Mouse (Mus musculus) stomach, embryonic 14.5 days (tissue): ENCODE results near the gene A4galt. TPM values are rescaled to one million over a fixed set of nuclear protein-coding genes. Genes with fewer than 3 reads are reported as not detected.

Experiments used
- ATAC-seq: fragments of 200-750 bp; cut with Nextera tagmentation; 2 replicates; pipeline ENCODE4 v1.8.0; 2017; ENCODE audit warnings: low read depth, moderate TSS enrichment; ENCODE audit not compliant: insufficient number of reproducible peaks, insufficient read depth, low FRiP score
- H3K27ac ChIP-seq: fragments of 300-500 bp; sonication (generic); 2 replicates; pipeline ENCODE4 v1.5.1; 2014; ENCODE audit warnings: mild to moderate bottlenecking, low read length, moderate library complexity, mixed read lengths
- H3K27me3 ChIP-seq: fragments of 300-500 bp; sonication (generic); 2 replicates; pipeline ENCODE4 v1.6.1; 2014; ENCODE audit warnings: low read length, control low read depth, mixed read lengths; ENCODE audit not compliant: control insufficient read depth, insufficient read depth
- H3K36me3 ChIP-seq: fragments of 300-500 bp; sonication (generic); 2 replicates; pipeline ENCODE4 v1.6.1; 2014; ENCODE audit warnings: mild to moderate bottlenecking, control low read depth, low read length, moderate library complexity, mixed read lengths; ENCODE audit not compliant: control insufficient read depth, insufficient read depth
- H3K4me1 ChIP-seq: fragments of 300-500 bp; sonication (generic); 2 replicates; pipeline ENCODE4 v1.6.1; 2014; ENCODE audit warnings: low read length, control low read depth, mixed read lengths; ENCODE audit not compliant: control insufficient read depth, insufficient read depth
- H3K4me2 ChIP-seq: fragments of 300-500 bp; sonication (generic); replicated peaks from 2 replicates; pipeline ENCODE4 v1.6.1; 2014; ENCODE audit warnings: low read depth, low read length, control low read depth
- H3K4me3 ChIP-seq: fragments of 300-500 bp; sonication (generic); 2 replicates; pipeline ENCODE4 v1.5.1; 2014; ENCODE audit warnings: low read depth, low read length, control low read depth
- H3K9ac ChIP-seq: fragments of 300-500 bp; sonication (generic); replicated peaks from 2 replicates; pipeline ENCODE4 v1.6.1; 2014; ENCODE audit warnings: low read depth, mild to moderate bottlenecking, control low read depth, low read length, moderate library complexity, mixed read lengths
- H3K9me3 ChIP-seq: fragments of 300-500 bp; sonication (generic); 2 replicates; pipeline ENCODE4 v1.6.1; 2016; ENCODE audit warnings: low read depth, low read length, control low read depth; ENCODE audit not compliant: control insufficient read depth
- WGBS: fragments of 180-500 bp; shearing (Covaris S2); extraction: QIAGEN DNeasy Blood & Tissue Kit; methylation state at CpG from one replicate; pipeline ENCODE4 v1.1.7; 2014; 5-methylcytosine and 5-hydroxymethylcytosine counted together
- polyA plus RNA-seq: library from polyadenylated mRNA; unstranded; fragments of >200 nt; fragmentation: Nextera tagmentation; extraction: Ambion mirVana; gene quantifications from 2 replicates; pipeline ENCODE4 v1.2.1, GENCODE M21; 2014

The A4galt gene
- 9.6 and 13.4 TPM in 2 replicates for polyA plus RNA-seq

GRCm38 (mm10) chr15:83251176-83252004 is at the start of gene A4galt:
A4galt (minus strand) TSS chr15:83251774.
- H3K27me3 ChIP-seq = 0 out of 2 replicates have a peak, but pooled peaks cover 9% of the 10 kb centered on the region
- 2% methylated on average over 66 of the region's 66 CpGs for WGBS
- ATAC-seq = peak; percentile 51; the same call in 1 of the 2 replicates
- H3K4me3 ChIP-seq = peak within 1 kb of the TSS; percentile 63
- no peak within 1 kb of the TSS for H3K27ac ChIP-seq
- H3K4me2 ChIP-seq = peak within 1 kb of the TSS; percentile 98
- H3K9me3 ChIP-seq = 0 out of 2 replicates have a peak, but pooled peaks cover 2% of the 10 kb centered on the region
- no peaks in the 10 kb centered on the region for H3K36me3 ChIP-seq
- 0 out of 2 replicates have a peak, but pooled peaks cover 3% of the 10 kb centered on the region for H3K4me1 ChIP-seq
- peak within 1 kb of the TSS; percentile 63 for H3K9ac ChIP-seq

GRCm38 (mm10) chr15:83299916-83300582 is 48.5 kb upstream of the A4galt start:
- H3K9ac ChIP-seq = no peak overlapping the region
- no peak overlapping the region for H3K27ac ChIP-seq
- peaks cover 29% of the 10 kb centered on the region for H3K36me3 ChIP-seq
- WGBS = 51% methylated on average over 10 of the region's 10 CpGs
- peaks cover 19% of the 10 kb centered on the region for H3K4me1 ChIP-seq
- H3K4me3 ChIP-seq = no peak overlapping the region
- H3K9me3 ChIP-seq = no peaks in the 10 kb centered on the region
- H3K27me3 ChIP-seq = no peaks in the 10 kb centered on the region
- ATAC-seq = no peak
- no peak overlapping the region for H3K4me2 ChIP-seq

GRCm38 (mm10) chr15:83299450-83299849 is 47.9 kb upstream of the A4galt start:
- no peak for ATAC-seq
- WGBS = 90% methylated on average over 7 of the region's 7 CpGs
- no peak overlapping the region for H3K9ac ChIP-seq

GRCm38 (mm10) chr15:83298810-83299209 is 47.2 kb upstream of the A4galt start:
- H3K9me3 ChIP-seq = no peaks in the 10 kb centered on the region
- H3K36me3 ChIP-seq = peaks cover 22% of the 10 kb centered on the region
- WGBS = 93% methylated on average over 2 of the region's 2 CpGs
- ATAC-seq = no peak
- no peak overlapping the region for H3K27ac ChIP-seq
- no peaks in the 10 kb centered on the region for H3K27me3 ChIP-seq
- H3K4me1 ChIP-seq = peaks cover 19% of the 10 kb centered on the region
- H3K4me3 ChIP-seq = no peak overlapping the region
- H3K9ac ChIP-seq = no peak overlapping the region
- H3K4me2 ChIP-seq = no peak overlapping the region

More at GRCm38 (mm10) chr15:83299450-83299849, 47.9 kb upstream of the A4galt start:
- Histone ChIP-seq H3K4me2 (no peak overlapping the region), H3K36me3 (peaks cover 26% of the 10 kb centered on the region), H3K27me3 (no peaks in the 10 kb centered on the region), H3K27ac (no peak overlapping the region), H3K4me3 (no peak overlapping the region), H3K4me1 (peaks cover 21% of the 10 kb centered on the region), H3K9me3 (no peaks in the 10 kb centered on the region)

- no peak overlapping the region for H3K27ac ChIP-seq
- WGBS = 81% methylated on average over 8 of the region's 8 CpGs
- H3K4me2 ChIP-seq = no peak overlapping the region
- H3K4me3 ChIP-seq = no peak overlapping the region
- H3K27me3 ChIP-seq = no peaks in the 10 kb centered on the region
- H3K36me3 ChIP-seq = peaks cover 22% of the 10 kb centered on the region
- H3K4me1 ChIP-seq = peaks cover 18% of the 10 kb centered on the region; the same call in 1 of the 2 replicates
- H3K9me3 ChIP-seq = no peaks in the 10 kb centered on the region
- ATAC-seq = no peak
- H3K9ac ChIP-seq = no peak overlapping the region
Measured at GRCm38 (mm10) chr15:83298313-83298712, 46.7 kb upstream of the A4galt start.

GRCm38 (mm10) chr15:83296771-83297311 is 45.3 kb upstream of the A4galt start:
- Histone ChIP-seq H3K4me3 (no peak overlapping the region), H3K9me3 (no peaks in the 10 kb centered on the region), H3K36me3 (peaks cover 12% of the 10 kb centered on the region), H3K9ac (no peak overlapping the region), H3K27ac (no peak overlapping the region), H3K4me2 (no peak overlapping the region), H3K4me1 (peaks cover 18% of the 10 kb centered on the region; the same call in 1 of the 2 replicates), H3K27me3 (no peaks in the 10 kb centered on the region)
- WGBS = 45% methylated on average over 7 of the region's 8 CpGs
- peak; percentile 47; the same call in 1 of the 2 replicates for ATAC-seq

GRCm38 (mm10) chr15:83296050-83296449 is 44.5 kb upstream of the A4galt start:
- Histone ChIP-seq H3K4me3 (no peak overlapping the region), H3K9me3 (no peaks in the 10 kb centered on the region), H3K9ac (no peak overlapping the region), H3K4me1 (peaks cover 18% of the 10 kb centered on the region; the same call in 1 of the 2 replicates), H3K4me2 (no peak overlapping the region), H3K36me3 (peaks cover 10% of the 10 kb centered on the region), H3K27ac (no peak overlapping the region), H3K27me3 (no peaks in the 10 kb centered on the region)
- WGBS = 90% methylated on average over 4 of the region's 4 CpGs
- ATAC-seq = no peak

- Histone ChIP-seq H3K36me3 (peaks cover 3% of the 10 kb centered on the region), H3K9ac (no peak overlapping the region), H3K9me3 (no peaks in the 10 kb centered on the region), H3K27ac (no peak overlapping the region), H3K27me3 (no peaks in the 10 kb centered on the region), H3K4me1 (peaks cover 15% of the 10 kb centered on the region; the same call in 1 of the 2 replicates), H3K4me2 (no peak overlapping the region), H3K4me3 (no peak overlapping the region)
- ATAC-seq = no peak
- 82% methylated on average over 3 of the region's 3 CpGs for WGBS
Measured at GRCm38 (mm10) chr15:83294954-83295353, 43.4 kb upstream of the A4galt start.
